Mouse (Mus musculus): ENCODE results near the gene Lhx3.

The Lhx3 gene

DNA sequence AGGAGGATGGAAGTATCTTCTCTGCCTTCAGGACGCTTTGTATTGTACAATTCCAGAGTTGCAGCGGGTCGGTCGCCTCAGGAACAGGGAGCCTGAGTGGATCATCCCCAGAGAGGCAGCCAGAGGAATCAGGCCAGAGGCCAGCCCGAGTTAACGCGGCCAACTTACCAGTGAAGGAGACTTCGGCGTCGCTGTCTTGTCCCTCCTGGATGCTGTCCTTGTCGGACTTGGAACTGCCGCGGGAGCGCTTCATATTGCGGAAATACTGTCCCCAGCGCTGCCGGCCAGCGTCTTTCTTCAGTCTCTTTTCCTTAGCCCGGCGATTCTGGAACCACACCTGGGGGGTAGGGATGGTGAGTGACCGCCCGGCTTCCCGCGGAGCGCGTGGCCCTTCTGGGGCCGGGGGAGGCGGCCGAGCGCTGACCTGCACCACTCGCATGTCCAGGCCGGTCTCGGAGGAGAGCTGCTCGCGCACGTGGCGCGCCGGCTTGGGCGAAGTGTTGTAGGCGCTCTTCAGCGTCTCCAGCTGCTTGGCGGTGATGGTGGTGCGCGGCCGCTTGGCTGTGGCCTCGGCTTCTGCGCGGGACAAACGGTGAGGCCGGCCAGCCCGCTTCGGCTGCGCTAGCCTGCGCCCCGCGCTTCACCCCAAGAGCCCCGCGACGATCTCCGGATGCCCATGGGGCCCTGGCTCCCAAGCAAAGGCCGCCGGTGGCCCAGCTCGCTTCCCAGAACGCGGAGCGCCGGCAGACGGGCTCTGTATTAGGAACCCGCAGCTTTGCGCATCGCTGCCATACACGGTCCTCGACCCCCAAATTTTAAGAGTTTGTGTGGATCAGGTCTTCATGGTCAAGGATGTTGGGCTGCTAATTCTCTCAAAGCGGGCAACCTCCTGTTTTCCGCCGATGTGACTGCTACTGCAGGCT is 5.9 kb downstream of the Lhx3 start:
- DNase-seq (ENCODE audit: low spot score), result no peak

- no peak for DNase-seq (ENCODE audit: low spot score)
Measured at GRCm38 (mm10) chr2:26198488-26198887, 9.6 kb downstream of the Lhx3 start.

- DNase-seq (ENCODE audit: low spot score), result no peak
Measured at GRCm38 (mm10) chr2:26194552-26195339, 13.3 kb downstream of the Lhx3 start.

GRCm38 (mm10) chr2:26188517-26188916 is 19.6 kb downstream of the Lhx3 start:
- peak; percentile 69 for DNase-seq (ENCODE audit: low spot score)

DNA sequence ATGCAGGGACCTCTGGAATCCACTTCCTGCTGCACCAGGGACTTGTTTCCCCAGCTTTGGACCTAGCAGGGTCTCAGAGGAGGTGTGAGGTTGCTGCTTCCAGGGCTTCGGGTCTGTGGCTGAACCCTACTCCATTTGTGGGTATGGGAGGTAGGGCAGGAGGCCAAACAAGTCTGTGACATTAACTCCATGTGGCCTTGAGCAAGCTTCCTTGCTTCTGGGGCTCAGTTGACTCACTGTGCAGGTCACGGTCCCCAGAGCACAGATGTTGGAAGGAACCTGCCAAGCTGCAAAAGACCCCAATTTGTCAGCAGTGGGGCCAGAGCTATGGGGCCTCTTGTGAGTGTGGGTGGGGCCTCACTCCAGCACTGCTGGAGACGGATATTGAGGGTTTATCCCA is 23.7 kb downstream of the Lhx3 start:
- DNase-seq (ENCODE audit: low spot score), result no peak

GRCm38 (mm10) chr2:26182646-26183045 is 25.4 kb downstream of the Lhx3 start:
- DNase-seq (ENCODE audit: low spot score), result peak; percentile 58

- DNase-seq (ENCODE audit: low spot score), result no peak
Measured at GRCm38 (mm10) chr2:26177189-26177588, 30.9 kb downstream of the Lhx3 start.

DNA sequence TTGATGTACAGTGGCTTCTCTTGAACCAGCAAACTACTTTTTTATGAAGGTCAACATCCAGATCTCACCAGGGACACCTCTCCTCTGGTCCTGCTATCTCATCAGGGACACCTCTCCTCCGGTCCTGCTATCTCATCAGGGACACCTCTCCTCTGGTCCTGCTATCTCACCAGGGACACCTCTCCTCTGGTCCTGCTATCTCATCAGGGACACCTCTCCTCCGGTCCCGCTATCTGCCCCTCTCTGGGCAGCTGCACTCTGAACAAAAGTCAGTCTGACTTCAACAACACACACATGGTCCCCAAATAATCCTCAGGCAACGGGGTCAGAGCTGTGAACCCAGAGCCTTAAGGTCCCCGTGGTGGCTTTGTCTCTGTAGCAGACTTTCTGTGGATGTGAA is 31.4 kb downstream of the Lhx3 start:
- no peak for DNase-seq (ENCODE audit: low spot score)

DNA sequence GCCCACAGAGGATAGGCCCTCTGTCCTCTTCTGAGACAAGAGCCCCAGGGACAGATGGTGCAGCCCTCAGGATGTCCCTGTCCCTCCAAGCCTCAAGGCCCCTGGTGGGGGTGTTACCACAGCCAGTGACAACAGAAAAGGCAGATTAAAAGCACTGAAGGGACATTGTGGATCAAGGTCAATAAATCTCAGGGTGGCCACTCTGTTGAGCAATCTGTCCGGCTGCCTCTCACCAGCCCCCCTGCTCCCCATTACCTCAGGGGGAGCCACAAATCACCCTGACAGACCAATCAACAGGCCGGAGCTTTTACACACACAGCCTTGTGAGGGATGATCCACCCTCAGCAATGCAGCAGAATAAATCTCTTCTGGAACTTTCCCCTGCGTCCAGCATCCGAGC is 32.9 kb downstream of the Lhx3 start:
- DNase-seq (ENCODE audit: low spot score), result no peak

DNA sequence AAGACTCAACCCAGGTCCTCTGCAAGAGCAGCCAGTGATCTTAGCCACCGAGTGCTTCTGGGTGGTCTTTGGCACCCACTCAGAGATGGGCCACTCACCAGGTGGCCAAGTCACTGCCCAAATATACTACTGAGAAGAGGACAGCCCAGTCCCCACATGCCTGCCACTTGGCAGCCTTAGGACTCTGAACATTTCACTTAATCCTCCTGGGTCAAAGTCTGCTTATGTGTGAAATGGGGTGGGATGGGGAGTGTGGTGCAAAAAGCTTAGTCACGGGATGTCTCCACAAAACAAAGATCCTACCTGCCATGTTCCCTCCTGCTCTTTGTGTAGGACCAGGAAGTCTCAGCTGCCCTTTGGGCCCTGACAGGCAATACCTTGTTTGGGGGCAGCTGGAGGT is 35.9 kb downstream of the Lhx3 start:
- DNase-seq (ENCODE audit: low spot score), result no peak

DNA sequence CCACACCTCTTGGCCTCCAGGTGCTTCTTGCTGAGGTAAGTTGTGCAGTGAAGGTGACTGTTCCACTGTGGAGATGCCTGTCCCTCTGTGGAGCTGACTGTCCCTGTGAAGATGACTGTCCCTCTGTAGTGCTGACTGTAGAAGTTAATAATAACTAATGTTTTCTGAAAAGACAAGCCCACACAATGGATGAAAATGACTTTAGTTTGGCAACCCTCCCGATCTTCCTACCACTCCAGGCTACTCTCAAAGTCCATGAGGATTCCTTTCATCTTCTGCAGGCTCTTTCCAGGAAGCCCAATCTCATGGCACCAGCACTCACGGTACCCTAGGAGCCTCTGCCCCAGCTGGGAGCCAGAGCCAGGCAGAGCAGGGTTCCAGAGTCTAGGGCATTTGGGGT is 37.7 kb downstream of the Lhx3 start:
- DNase-seq (ENCODE audit: low spot score), result no peak

GRCm38 (mm10) chr2:26168843-26169579 is 39.1 kb downstream of the Lhx3 start:
- no peak for DNase-seq (ENCODE audit: low spot score)

GRCm38 (mm10) chr2:26166890-26167289 is 41.2 kb downstream of the Lhx3 start:
- DNase-seq (ENCODE audit: low spot score), result no peak

- no peak for DNase-seq (ENCODE audit: low spot score)
Measured at GRCm38 (mm10) chr2:26158064-26158463, 50.0 kb downstream of the Lhx3 start.

DNA sequence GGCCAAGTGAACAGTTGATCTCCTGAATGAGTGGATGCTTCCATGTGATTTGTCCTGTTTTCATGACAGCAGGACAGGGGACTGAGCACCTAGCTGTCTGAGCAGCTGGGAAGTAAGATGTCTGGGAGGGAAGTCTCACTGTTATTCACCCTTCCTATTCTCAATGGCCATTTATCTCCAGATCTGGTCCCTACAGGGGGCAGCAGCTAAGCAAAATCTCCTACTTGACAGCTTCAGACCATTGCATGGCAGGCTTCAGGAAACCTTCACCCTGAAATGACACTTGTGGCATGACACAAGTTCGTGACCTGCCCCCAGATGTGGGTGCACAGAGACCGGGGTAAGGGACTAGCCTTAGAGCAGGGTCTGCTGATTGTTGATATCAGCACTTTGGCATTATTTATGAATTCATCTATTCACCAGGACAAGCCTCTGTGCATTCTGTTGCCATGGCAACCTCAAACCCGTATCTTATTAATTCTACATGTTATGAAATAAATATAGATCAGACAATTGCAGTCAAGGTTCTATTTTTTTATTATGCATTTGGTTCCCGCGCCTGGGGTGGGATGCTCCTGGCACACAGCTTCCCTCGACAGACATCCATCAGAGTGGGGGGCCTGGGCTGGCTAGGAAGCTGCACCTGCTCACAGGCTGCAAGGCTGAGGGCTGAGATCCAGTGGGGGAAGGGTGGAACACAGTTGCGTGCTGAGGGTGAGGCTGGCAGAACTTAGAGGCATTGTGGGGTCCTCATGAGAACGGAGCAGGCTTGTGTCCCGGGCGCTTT is 51.7 kb downstream of the Lhx3 start:
- no peak for DNase-seq (ENCODE audit: low spot score)

- DNase-seq (ENCODE audit: low spot score), result no peak
Measured at GRCm38 (mm10) chr2:26155737-26156136, 52.4 kb downstream of the Lhx3 start.

GRCm38 (mm10) chr2:26154586-26154985 is 53.5 kb downstream of the Lhx3 start:
- DNase-seq (ENCODE audit: low spot score), result no peak

- DNase-seq (ENCODE audit: low spot score), result no peak
Measured at GRCm38 (mm10) chr2:26153909-26154340, 54.2 kb downstream of the Lhx3 start.

- peak; percentile 50 for DNase-seq (ENCODE audit: low spot score)
Measured at GRCm38 (mm10) chr2:26153295-26153694, 54.8 kb downstream of the Lhx3 start.

Data from urinary bladder, postnatal 25 days (tissue).